Mouse (Mus musculus): Measurements from ENCODE around the gene Unc79. TPM values are rescaled to one million over a fixed set of nuclear protein-coding genes. Genes with fewer than 3 reads are reported as not detected.

The Unc79 gene
- polyA plus RNA-seq, 1 experiment from 2014 or later = 11.3 TPM

GRCm38 (mm10) chr12:103159016-103159415 lies 210.4 kb downstream of the Unc79 start:
- Histone ChIP-seq H3K36me3 (replicated peaks; ENCODE audit: control insufficient read depth, insufficient read depth) (peaks cover 41% of the 10 kb centered on the region), H3K9me3 (ENCODE audit: control insufficient read depth, low read length) (no peaks in the 10 kb centered on the region), H3K4me1 (replicated peaks; ENCODE audit: control insufficient read depth, insufficient read depth, low read length) (no peaks in the 10 kb centered on the region; the same call in 1 of the 2 replicates), H3K4me3 (replicated peaks; ENCODE audit: low read length) (no peak overlapping the region), H3K9ac (no peak overlapping the region), H3K27me3 (ENCODE audit: control insufficient read depth, insufficient read depth, low read length) (no peaks in the 10 kb centered on the region), H3K4me2 (replicated peaks) (no peak overlapping the region), H3K27ac (no peak overlapping the region)
- ATAC-seq (ENCODE audit: low FRiP score) = no peak
- no peak for DNase-seq (ENCODE audit: low spot score)
- 72% methylated on average over 8 of the region's 8 CpGs for WGBS

- no peak overlapping the region for H3K4me3 ChIP-seq (replicated peaks; ENCODE audit: low read length)
- H3K4me2 ChIP-seq (replicated peaks) = no peak overlapping the region
- H3K9ac ChIP-seq = no peak overlapping the region
- no peak for ATAC-seq (ENCODE audit: low FRiP score)
- H3K36me3 ChIP-seq (replicated peaks; ENCODE audit: control insufficient read depth, insufficient read depth) = peaks cover 40% of the 10 kb centered on the region
- DNase-seq (ENCODE audit: low spot score) = no peak
- no peaks in the 10 kb centered on the region; the same call in 1 of the 2 replicates for H3K4me1 ChIP-seq (replicated peaks; ENCODE audit: control insufficient read depth, insufficient read depth, low read length)
- H3K9me3 ChIP-seq (ENCODE audit: control insufficient read depth, low read length) = no peaks in the 10 kb centered on the region
- no peak overlapping the region for H3K27ac ChIP-seq
- no peaks in the 10 kb centered on the region for H3K27me3 ChIP-seq (ENCODE audit: control insufficient read depth, insufficient read depth, low read length)
- 85% methylated on average over 4 of the region's 4 CpGs for WGBS
These were observed 212.1 kb downstream of the Unc79 start for GRCm38 (mm10) chr12:103160721-103161120.

- H3K27me3 ChIP-seq (ENCODE audit: control insufficient read depth, insufficient read depth, low read length) = no peaks in the 10 kb centered on the region
- DNase-seq (ENCODE audit: low spot score) (no peak), ATAC-seq (ENCODE audit: low FRiP score) (no peak)
- no peak overlapping the region for H3K9ac ChIP-seq
- no peak overlapping the region for H3K4me2 ChIP-seq (replicated peaks)
- no peaks in the 10 kb centered on the region; the same call in 1 of the 2 replicates for H3K4me1 ChIP-seq (replicated peaks; ENCODE audit: control insufficient read depth, insufficient read depth, low read length)
- H3K4me3 ChIP-seq (replicated peaks; ENCODE audit: low read length) = no peak overlapping the region
- H3K9me3 ChIP-seq (ENCODE audit: control insufficient read depth, low read length) = no peaks in the 10 kb centered on the region
- H3K36me3 ChIP-seq (replicated peaks; ENCODE audit: control insufficient read depth, insufficient read depth) = peaks cover 58% of the 10 kb centered on the region
- no peak overlapping the region for H3K27ac ChIP-seq
- WGBS = 63% methylated on average over 10 of the region's 10 CpGs
These were observed 214.9 kb downstream of the Unc79 start for GRCm38 (mm10) chr12:103163596-103163995.

GRCm38 (mm10) chr12:103164101-103165030 lies 215.7 kb downstream of the Unc79 start:
- Histone ChIP-seq H3K27me3 (ENCODE audit: control insufficient read depth, insufficient read depth, low read length) (no peaks in the 10 kb centered on the region), H3K36me3 (replicated peaks; ENCODE audit: control insufficient read depth, insufficient read depth) (peaks cover 64% of the 10 kb centered on the region), H3K4me3 (replicated peaks; ENCODE audit: low read length) (no peak overlapping the region), H3K9ac (no peak overlapping the region), H3K9me3 (ENCODE audit: control insufficient read depth, low read length) (no peaks in the 10 kb centered on the region), H3K27ac (no peak overlapping the region), H3K4me1 (replicated peaks; ENCODE audit: control insufficient read depth, insufficient read depth, low read length) (no peaks in the 10 kb centered on the region; the same call in 1 of the 2 replicates), H3K4me2 (replicated peaks) (no peak overlapping the region)
- ATAC-seq (ENCODE audit: low FRiP score) (peak; percentile 78), DNase-seq (ENCODE audit: low spot score) (no peak)
- 23% methylated on average over 14 of the region's 14 CpGs for WGBS

GRCm38 (mm10) chr12:103168892-103169291 lies 220.2 kb downstream of the Unc79 start:
- Histone ChIP-seq H3K9ac (no peak overlapping the region), H3K4me1 (replicated peaks; ENCODE audit: control insufficient read depth, insufficient read depth, low read length) (no peaks in the 10 kb centered on the region; the same call in 1 of the 2 replicates), H3K27me3 (ENCODE audit: control insufficient read depth, insufficient read depth, low read length) (no peaks in the 10 kb centered on the region), H3K36me3 (replicated peaks; ENCODE audit: control insufficient read depth, insufficient read depth) (peaks cover 80% of the 10 kb centered on the region), H3K4me2 (replicated peaks) (no peak overlapping the region), H3K9me3 (ENCODE audit: control insufficient read depth, low read length) (no peaks in the 10 kb centered on the region), H3K4me3 (replicated peaks; ENCODE audit: low read length) (no peak overlapping the region), H3K27ac (no peak overlapping the region)
- WGBS = 77% methylated on average over 12 of the region's 12 CpGs
- ATAC-seq (ENCODE audit: low FRiP score) (no peak), DNase-seq (ENCODE audit: low spot score) (no peak)

GRCm38 (mm10) chr12:103183057-103183456 lies 234.4 kb downstream of the Unc79 start:
- 28% methylated on average over 7 of the region's 7 CpGs for WGBS
- Histone ChIP-seq H3K27me3 (ENCODE audit: control insufficient read depth, insufficient read depth, low read length) (no peaks in the 10 kb centered on the region), H3K9me3 (ENCODE audit: control insufficient read depth, low read length) (no peaks in the 10 kb centered on the region), H3K36me3 (replicated peaks; ENCODE audit: control insufficient read depth, insufficient read depth) (peaks cover 40% of the 10 kb centered on the region), H3K4me1 (replicated peaks; ENCODE audit: control insufficient read depth, insufficient read depth, low read length) (no peaks in the 10 kb centered on the region), H3K4me3 (replicated peaks; ENCODE audit: low read length) (no peak overlapping the region), H3K9ac (no peak overlapping the region), H3K27ac (no peak overlapping the region), H3K4me2 (replicated peaks) (no peak overlapping the region)
- DNase-seq (ENCODE audit: low spot score) (no peak), ATAC-seq (ENCODE audit: low FRiP score) (0 out of 2 replicates have a peak, but pooled peaks have one; percentile 14)

- H3K4me1 ChIP-seq (replicated peaks; ENCODE audit: control insufficient read depth, insufficient read depth, low read length) = no peaks in the 10 kb centered on the region
- H3K27ac ChIP-seq = no peak overlapping the region
- DNase-seq (ENCODE audit: low spot score) = no peak
- WGBS = 81% methylated on average over 7 of the region's 7 CpGs
- no peak overlapping the region for H3K4me2 ChIP-seq (replicated peaks)
- ATAC-seq (ENCODE audit: low FRiP score) = no peak
- H3K4me3 ChIP-seq (replicated peaks; ENCODE audit: low read length) = no peak overlapping the region
- H3K9me3 ChIP-seq (ENCODE audit: control insufficient read depth, low read length) = no peaks in the 10 kb centered on the region
- no peak overlapping the region for H3K9ac ChIP-seq
- H3K27me3 ChIP-seq (ENCODE audit: control insufficient read depth, insufficient read depth, low read length) = no peaks in the 10 kb centered on the region
- peaks cover 34% of the 10 kb centered on the region for H3K36me3 ChIP-seq (replicated peaks; ENCODE audit: control insufficient read depth, insufficient read depth)
These were observed 238.4 kb downstream of the Unc79 start for GRCm38 (mm10) chr12:103187020-103187419.

- Histone ChIP-seq H3K4me3 (replicated peaks; ENCODE audit: low read length) (no peak overlapping the region), H3K27me3 (ENCODE audit: control insufficient read depth, insufficient read depth, low read length) (no peaks in the 10 kb centered on the region), H3K4me1 (replicated peaks; ENCODE audit: control insufficient read depth, insufficient read depth, low read length) (no peaks in the 10 kb centered on the region), H3K9me3 (ENCODE audit: control insufficient read depth, low read length) (no peaks in the 10 kb centered on the region), H3K27ac (no peak overlapping the region), H3K9ac (no peak overlapping the region), H3K4me2 (replicated peaks) (no peak overlapping the region), H3K36me3 (replicated peaks; ENCODE audit: control insufficient read depth, insufficient read depth) (peaks cover 23% of the 10 kb centered on the region)
- WGBS = 75% methylated on average over 8 of the region's 8 CpGs
- no peak for ATAC-seq (ENCODE audit: low FRiP score)
- no peak for DNase-seq (ENCODE audit: low spot score)
These were observed 239.6 kb downstream of the Unc79 start for GRCm38 (mm10) chr12:103188223-103188622.

GRCm38 (mm10) chr12:103189771-103190170 lies 241.1 kb downstream of the Unc79 start:
- Histone ChIP-seq H3K4me2 (replicated peaks) (no peak overlapping the region), H3K4me3 (replicated peaks; ENCODE audit: low read length) (no peak overlapping the region), H3K9me3 (ENCODE audit: control insufficient read depth, low read length) (no peaks in the 10 kb centered on the region), H3K36me3 (replicated peaks; ENCODE audit: control insufficient read depth, insufficient read depth) (peaks cover 18% of the 10 kb centered on the region), H3K4me1 (replicated peaks; ENCODE audit: control insufficient read depth, insufficient read depth, low read length) (no peaks in the 10 kb centered on the region), H3K27me3 (ENCODE audit: control insufficient read depth, insufficient read depth, low read length) (no peaks in the 10 kb centered on the region), H3K9ac (no peak overlapping the region), H3K27ac (no peak overlapping the region)
- 0 out of 2 replicates have a peak, but pooled peaks have one; percentile 16 for ATAC-seq (ENCODE audit: low FRiP score)
- no peak for DNase-seq (ENCODE audit: low spot score)
- WGBS = 65% methylated on average over 12 of the region's 12 CpGs
